Mouse (Mus musculus): ENCODE results near the gene Irgc1. TPM values are rescaled to one million over a fixed set of nuclear protein-coding genes. Genes with fewer than 3 reads are reported as not detected.
"Not testable (repeated sequence)": the region's sequence is repeated elsewhere in the genome, so short reads cannot be mapped to it uniquely, and the experiment has no call there.

The Irgc1 gene
- polyA plus RNA-seq, 1 experiment from 2014 or later = not detected

DNA sequence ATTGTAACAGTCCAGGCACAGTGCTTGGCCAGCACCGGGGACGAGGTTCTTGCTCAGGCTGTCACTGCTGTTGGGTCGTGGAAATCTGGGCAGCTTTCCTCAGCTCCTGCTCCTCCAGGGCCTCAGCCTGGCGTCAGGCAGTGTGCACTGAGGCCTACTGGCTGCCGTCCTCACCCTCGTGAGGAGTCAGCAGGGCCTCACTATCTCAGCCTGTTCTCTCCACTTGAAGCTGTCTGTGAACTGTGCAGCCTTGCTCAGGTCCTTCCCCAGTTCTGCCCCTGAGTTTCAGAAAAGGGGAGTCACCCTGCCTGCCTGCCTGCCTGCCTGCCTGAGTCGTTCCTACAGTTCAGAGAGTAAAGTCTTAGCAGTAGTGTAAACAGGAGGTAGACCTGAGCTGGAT is 36.8 kb downstream of the Irgc1 start:
- H3K27me3 ChIP-seq = no peaks in the 10 kb centered on the region
- H3K27ac ChIP-seq = no peak overlapping the region
- H3K9ac ChIP-seq (replicated peaks) = no peak overlapping the region
- 79% methylated on average over 7 of the region's 7 CpGs for WGBS
- H3K4me1 ChIP-seq (replicated peaks) = peaks cover 10% of the 10 kb centered on the region
- H3K36me3 ChIP-seq = peaks cover 33% of the 10 kb centered on the region; the same call in 1 of the 2 replicates
- ATAC-seq (ENCODE audit: insufficient number of reproducible peaks, insufficient read depth, low FRiP score, low TSS enrichment, low read depth) = no peak
- H3K9me3 ChIP-seq = no peaks in the 10 kb centered on the region
- H3K4me2 ChIP-seq = no peak overlapping the region
- no peak overlapping the region for H3K4me3 ChIP-seq (replicated peaks)

DNA sequence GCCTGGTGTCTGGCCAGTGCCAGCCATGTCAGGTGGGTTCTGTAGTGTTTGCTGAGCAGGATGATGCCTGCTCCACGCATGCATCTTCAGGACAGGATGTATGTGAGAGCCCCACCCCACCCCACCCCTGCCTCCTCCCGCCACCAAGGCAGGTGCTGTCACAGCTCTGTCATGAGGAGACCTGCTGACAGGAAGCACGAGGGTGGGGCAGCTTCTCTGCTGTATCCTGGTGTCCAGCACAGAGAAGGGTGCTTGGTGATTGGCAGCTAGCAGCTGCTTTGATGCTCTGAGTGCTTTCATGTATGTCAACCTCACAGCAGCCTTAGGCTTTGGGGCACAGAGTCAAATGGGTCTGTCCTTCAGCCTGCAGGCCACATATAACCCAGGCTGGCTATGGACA is 38.5 kb downstream of the Irgc1 start:
- peaks cover 38% of the 10 kb centered on the region for H3K36me3 ChIP-seq
- 86% methylated on average over 3 of the region's 3 CpGs for WGBS
- peaks cover 10% of the 10 kb centered on the region for H3K4me1 ChIP-seq (replicated peaks)
- H3K4me3 ChIP-seq (replicated peaks) = no peak overlapping the region
- H3K9ac ChIP-seq (replicated peaks) = no peak overlapping the region
- H3K27ac ChIP-seq = no peak overlapping the region
- ATAC-seq (ENCODE audit: insufficient number of reproducible peaks, insufficient read depth, low FRiP score, low TSS enrichment, low read depth) = no peak
- H3K9me3 ChIP-seq = no peaks in the 10 kb centered on the region
- H3K4me2 ChIP-seq = no peak overlapping the region
- no peaks in the 10 kb centered on the region for H3K27me3 ChIP-seq

DNA sequence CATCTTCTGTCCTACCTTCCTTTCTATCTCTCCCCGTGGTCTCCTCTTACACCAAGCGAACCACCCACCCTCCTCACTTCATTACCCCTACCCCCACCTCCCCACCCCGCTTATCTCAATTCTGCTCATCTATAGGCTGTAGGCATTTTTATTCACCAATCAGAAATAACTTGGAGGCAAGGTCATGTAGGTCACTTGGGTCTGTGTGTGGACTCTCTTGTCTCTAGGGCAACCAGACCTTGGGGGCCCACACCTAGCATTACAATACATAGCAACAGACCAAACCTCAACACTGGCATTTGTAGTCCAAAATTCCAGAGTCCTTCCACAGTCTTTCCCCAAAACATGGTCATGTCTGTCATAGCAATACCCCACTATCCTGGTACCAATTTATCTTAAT is 41.3 kb downstream of the Irgc1 start:
- Histone ChIP-seq H3K4me1 (replicated peaks) (peaks cover 16% of the 10 kb centered on the region), H3K4me3 (replicated peaks) (no peak overlapping the region), H3K36me3 (peaks cover 45% of the 10 kb centered on the region), H3K9me3 (no peaks in the 10 kb centered on the region), H3K27ac (no peak overlapping the region), H3K4me2 (no peak overlapping the region), H3K9ac (replicated peaks) (no peak overlapping the region), H3K27me3 (no peaks in the 10 kb centered on the region)
- WGBS = 85% methylated on average over 3 of the region's 3 CpGs
- no peak for ATAC-seq (ENCODE audit: insufficient number of reproducible peaks, insufficient read depth, low FRiP score, low TSS enrichment, low read depth)

DNA sequence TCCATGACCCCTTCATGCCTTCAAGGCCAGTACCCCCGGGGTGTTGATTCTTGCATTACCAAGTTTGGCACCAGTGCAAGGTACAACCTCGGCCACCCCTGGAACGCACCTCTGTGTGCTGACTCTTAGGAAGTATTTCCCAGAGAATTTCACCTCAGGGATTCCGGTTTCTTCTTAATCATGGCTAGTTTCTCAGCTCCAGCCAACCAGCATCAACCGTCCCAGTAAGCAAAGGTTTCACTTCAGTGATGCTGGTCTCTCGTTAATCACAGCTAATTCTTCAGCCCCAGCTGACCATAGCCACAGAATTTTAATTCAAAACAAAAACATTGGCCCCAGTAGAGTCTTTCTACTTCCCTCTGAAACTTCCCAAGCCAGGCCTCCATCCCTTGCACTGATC is 42.0 kb downstream of the Irgc1 start:
- Histone ChIP-seq H3K4me2 (no peak overlapping the region), H3K36me3 (peaks cover 49% of the 10 kb centered on the region), H3K4me1 (replicated peaks) (peaks cover 18% of the 10 kb centered on the region), H3K4me3 (replicated peaks) (no peak overlapping the region), H3K27me3 (no peaks in the 10 kb centered on the region), H3K27ac (no peak overlapping the region), H3K9ac (replicated peaks) (no peak overlapping the region), H3K9me3 (no peaks in the 10 kb centered on the region)
- 88% methylated on average over 6 of the region's 6 CpGs for WGBS
- no peak for ATAC-seq (ENCODE audit: insufficient number of reproducible peaks, insufficient read depth, low FRiP score, low TSS enrichment, low read depth)

DNA sequence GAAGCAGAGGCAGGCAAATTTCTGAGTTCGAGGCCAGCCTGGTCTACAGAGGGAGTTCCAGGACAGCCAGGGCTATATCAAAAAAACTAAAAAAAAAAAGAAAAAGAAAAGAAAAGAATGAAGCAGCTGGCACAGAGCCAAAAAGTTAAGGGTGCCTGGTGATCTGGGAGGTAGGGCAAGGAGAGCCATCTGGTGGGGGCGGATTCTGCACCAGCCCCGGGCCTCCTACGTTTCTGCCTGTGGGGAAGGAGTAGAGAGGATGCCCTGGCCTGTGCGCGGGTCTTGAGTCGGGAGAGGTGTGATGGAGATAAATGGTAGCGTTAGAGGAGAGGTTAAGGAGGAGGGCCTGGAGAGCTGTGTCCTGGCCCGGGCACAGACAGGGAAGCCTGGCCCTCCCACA is 43.9 kb downstream of the Irgc1 start:
- no peak overlapping the region for H3K4me2 ChIP-seq
- peaks cover 18% of the 10 kb centered on the region for H3K4me1 ChIP-seq (replicated peaks)
- 85% methylated on average over 9 of the region's 9 CpGs for WGBS
- H3K27ac ChIP-seq = no peak overlapping the region
- no peak overlapping the region for H3K4me3 ChIP-seq (replicated peaks)
- H3K36me3 ChIP-seq = peaks cover 61% of the 10 kb centered on the region
- no peak overlapping the region for H3K9ac ChIP-seq (replicated peaks)
- no peak for ATAC-seq (ENCODE audit: insufficient number of reproducible peaks, insufficient read depth, low FRiP score, low TSS enrichment, low read depth)
- no peaks in the 10 kb centered on the region for H3K9me3 ChIP-seq
- H3K27me3 ChIP-seq = no peaks in the 10 kb centered on the region

DNA sequence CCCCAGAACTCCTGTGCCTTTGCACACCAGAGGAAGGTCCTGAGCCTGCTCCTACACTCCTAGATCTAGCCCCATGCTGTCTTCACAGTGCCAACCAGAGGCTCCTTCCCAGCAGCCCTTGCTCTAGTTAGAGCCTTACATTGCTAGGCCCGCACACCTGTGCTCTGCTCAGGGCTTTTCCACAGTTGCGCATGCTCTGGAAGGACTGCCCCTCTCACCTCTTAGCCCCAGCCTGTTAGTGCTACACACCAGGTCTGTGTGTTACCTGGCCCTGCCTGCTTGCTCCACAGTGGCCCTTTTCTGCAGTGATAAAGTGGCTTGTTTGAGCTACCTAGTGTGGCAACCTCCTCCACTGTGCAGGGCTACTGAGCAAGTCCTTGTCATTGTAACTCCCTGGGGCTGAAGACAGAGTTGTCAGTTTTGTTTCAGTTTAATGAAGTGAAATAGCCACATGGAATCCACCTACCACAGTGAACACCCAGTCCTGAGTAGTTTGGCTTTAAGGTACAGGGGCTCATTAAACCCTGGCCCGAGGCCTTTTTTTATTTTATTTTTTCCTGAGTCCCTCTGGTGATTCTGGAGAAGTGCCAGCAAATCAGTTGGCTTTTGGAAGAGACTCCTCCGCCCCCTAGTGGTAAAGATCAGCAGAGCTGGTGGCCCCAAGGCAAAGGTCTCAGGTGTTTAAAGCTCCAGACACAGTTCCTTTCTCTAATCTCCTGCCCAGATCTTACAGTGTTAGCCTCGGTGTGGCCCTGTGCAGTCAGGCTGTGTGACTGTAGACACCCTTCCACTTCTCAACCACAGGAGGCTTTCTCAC is 45.4 kb downstream of the Irgc1 start:
- no peaks in the 10 kb centered on the region for H3K27me3 ChIP-seq
- peaks cover 18% of the 10 kb centered on the region for H3K4me1 ChIP-seq (replicated peaks)
- no peak overlapping the region for H3K4me2 ChIP-seq
- H3K4me3 ChIP-seq (replicated peaks) = no peak overlapping the region
- peak overlapping the region; percentile 76 for H3K27ac ChIP-seq
- 0 out of 2 replicates have a peak, but pooled peaks cover 6% of the 10 kb centered on the region for H3K9me3 ChIP-seq
- peaks cover 62% of the 10 kb centered on the region for H3K36me3 ChIP-seq
- ATAC-seq (ENCODE audit: insufficient number of reproducible peaks, insufficient read depth, low FRiP score, low TSS enrichment, low read depth) = peak; percentile 66
- H3K9ac ChIP-seq (replicated peaks) = 0 out of 2 replicates have a peak overlapping the region, but pooled peaks have one; percentile 18
- WGBS = 38% methylated on average over 5 of the region's 5 CpGs

DNA sequence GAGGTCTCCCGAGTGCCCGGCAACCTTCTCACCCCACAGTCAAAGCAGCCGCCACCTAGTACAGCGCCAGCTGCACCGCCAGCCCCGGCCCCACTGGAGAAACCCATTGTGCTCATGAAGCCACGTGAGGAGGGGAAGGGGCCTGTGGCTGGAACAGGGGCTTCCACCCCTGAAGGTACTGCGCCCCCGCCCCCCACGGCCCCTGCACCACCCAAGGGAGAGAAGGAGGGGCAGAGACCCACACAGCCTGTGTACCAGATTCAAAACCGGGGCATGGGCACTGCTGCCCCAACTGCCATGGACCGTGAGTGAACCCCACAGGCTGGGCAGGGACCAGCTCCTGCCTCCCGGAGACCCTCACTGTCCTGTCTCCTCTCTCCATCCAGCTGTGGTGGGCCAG is 46.4 kb downstream of the Irgc1 start:
- Histone ChIP-seq H3K4me2 (no peak overlapping the region), H3K4me3 (replicated peaks) (no peak overlapping the region), H3K4me1 (replicated peaks) (peaks cover 18% of the 10 kb centered on the region), H3K27me3 (no peaks in the 10 kb centered on the region), H3K9ac (replicated peaks) (no peak overlapping the region), H3K9me3 (0 out of 2 replicates have a peak, but pooled peaks cover 6% of the 10 kb centered on the region), H3K36me3 (peaks cover 62% of the 10 kb centered on the region), H3K27ac (peak overlapping the region; percentile 76; the same call in 1 of the 2 replicates)
- WGBS = 90% methylated on average over 13 of the region's 13 CpGs
- ATAC-seq (ENCODE audit: insufficient number of reproducible peaks, insufficient read depth, low FRiP score, low TSS enrichment, low read depth) = no peak

DNA sequence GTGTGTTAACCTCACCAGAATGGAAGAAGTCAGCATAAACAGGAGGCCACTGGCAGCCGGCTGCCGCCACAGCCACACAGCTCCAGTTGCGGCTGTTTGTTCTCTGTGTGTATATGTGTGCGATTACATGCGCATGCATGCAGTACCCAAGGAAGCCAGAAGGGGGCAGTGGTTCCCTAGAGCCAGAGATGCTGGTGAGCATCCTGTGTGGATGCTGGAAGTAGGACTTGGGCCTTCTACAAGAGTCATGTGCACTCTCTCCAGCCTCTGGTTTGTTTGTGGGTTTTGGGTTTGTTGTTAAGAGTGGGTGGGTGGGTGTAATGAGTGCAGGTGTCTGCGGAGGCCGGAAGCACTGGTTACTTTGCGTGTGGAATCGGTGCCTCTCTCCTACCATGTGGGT is 49.2 kb downstream of the Irgc1 start:
- no peak overlapping the region for H3K27ac ChIP-seq
- H3K4me2 ChIP-seq = no peak overlapping the region
- 96% methylated on average over 9 of the region's 9 CpGs for WGBS
- H3K27me3 ChIP-seq = no peaks in the 10 kb centered on the region
- H3K9ac ChIP-seq (replicated peaks) = no peak overlapping the region
- peaks cover 51% of the 10 kb centered on the region for H3K36me3 ChIP-seq
- H3K9me3 ChIP-seq = 0 out of 2 replicates have a peak, but pooled peaks cover 6% of the 10 kb centered on the region
- H3K4me1 ChIP-seq (replicated peaks) = peaks cover 18% of the 10 kb centered on the region
- ATAC-seq (ENCODE audit: insufficient number of reproducible peaks, insufficient read depth, low FRiP score, low TSS enrichment, low read depth) = no peak
- no peak overlapping the region for H3K4me3 ChIP-seq (replicated peaks)

DNA sequence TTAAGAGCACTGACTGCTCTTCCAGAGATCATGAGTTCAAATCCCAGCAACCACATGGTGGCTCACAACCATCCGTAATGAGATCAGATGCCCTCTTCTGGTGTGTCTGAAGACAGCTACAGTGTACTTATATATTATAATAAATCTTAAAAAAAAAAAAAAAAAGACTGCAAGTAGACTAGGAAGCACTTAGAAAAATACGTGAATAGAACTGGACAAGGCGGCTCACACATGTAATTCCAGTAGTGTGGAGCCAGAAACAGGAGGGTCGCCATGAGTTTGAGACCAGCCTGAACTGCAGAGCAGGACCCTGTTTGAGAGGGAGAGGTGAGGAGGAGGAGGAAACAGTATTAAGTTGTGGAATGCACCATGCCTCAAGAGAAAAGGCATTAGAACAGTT is 51.6 kb downstream of the Irgc1 start:
- not testable (repeated sequence) for H3K27ac ChIP-seq; ATAC-seq (ENCODE audit: insufficient number of reproducible peaks, insufficient read depth, low FRiP score, low TSS enrichment, low read depth); H3K9me3 ChIP-seq; H3K9ac ChIP-seq (replicated peaks); H3K27me3 ChIP-seq; H3K4me1 ChIP-seq (replicated peaks)
- Histone ChIP-seq H3K4me2 (peak overlapping the region; percentile 60), H3K4me3 (replicated peaks) (peak overlapping the region; percentile 63; the same call in 1 of the 2 replicates), H3K36me3 (peaks cover 33% of the 10 kb centered on the region)
- 94% methylated on average over 4 of the region's 4 CpGs for WGBS

DNA sequence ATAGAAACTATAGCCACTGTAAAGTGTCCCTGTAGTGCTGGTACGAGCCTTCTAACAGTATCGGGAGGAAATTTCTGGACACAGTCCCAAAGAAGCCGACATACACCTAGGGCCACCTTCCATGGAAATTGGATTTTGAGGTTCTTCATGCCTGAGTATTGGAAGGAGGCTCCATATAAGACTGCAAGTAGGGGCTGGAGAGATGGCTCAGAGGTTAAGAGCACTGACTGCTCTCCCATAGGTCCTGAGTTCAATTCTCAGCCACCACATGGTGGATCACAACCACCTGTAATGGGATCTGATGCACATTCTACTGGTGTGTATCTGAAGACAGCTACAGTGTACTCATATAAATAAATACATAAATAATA is 52.0 kb downstream of the Irgc1 start:
- Histone ChIP-seq H3K27me3 (no peaks in the 10 kb centered on the region), H3K4me1 (replicated peaks) (peaks cover 8% of the 10 kb centered on the region), H3K9ac (replicated peaks) (peak overlapping the region; percentile 52; the same call in 1 of the 2 replicates), H3K4me2 (peak overlapping the region; percentile 60), H3K9me3 (0 out of 2 replicates have a peak, but pooled peaks cover 6% of the 10 kb centered on the region), H3K4me3 (replicated peaks) (peak overlapping the region; percentile 63), H3K27ac (peak overlapping the region; percentile 97; the same call in 1 of the 2 replicates), H3K36me3 (peaks cover 29% of the 10 kb centered on the region)
- 22% methylated on average over 3 of the region's 3 CpGs for WGBS
- ATAC-seq (ENCODE audit: insufficient number of reproducible peaks, insufficient read depth, low FRiP score, low TSS enrichment, low read depth) = no peak

DNA sequence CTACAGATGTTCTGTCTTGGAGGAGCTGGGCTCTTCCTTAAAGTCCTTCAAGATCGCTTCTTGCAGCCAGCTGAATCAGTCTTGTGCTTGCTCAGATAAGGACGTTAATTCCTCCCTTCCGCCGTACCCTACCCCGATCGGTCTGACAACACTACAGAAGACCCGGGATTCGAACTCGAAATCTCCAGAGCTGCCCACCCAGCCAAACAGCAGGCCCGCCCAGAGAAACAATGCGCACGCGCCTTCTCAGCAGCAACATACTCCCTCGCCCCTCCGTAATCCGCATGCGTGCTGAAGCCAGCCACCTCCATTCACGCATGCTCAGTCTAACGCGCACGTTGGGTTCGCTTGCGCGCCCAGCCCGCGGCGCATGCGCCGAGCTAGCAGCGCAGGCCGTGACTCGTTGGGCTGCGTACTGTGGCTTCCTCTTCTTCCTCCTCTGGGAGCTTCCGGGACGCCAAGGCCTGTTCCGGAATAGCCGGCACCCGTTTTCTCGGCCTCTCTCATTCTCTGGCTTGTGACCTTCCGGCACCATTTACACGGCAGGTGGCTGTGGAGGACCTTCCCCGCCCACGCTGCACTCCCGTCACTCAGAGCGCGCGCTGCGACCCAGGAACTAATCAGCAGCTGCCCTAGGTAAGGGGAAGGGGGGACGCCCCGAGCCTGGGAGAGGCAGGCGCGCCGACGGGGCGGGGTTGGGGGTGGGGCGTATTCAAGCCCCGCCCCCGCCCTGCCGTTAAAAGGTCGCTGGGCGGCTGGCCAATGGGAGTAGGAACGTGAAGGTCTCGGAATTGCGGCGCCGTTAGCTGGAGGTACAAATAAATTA is 52.6 kb downstream of the Irgc1 start, which contains the start of gene Smg9:
Smg9 (plus strand) TSS at position 364 of the 826 bp plus-strand sequence.
- H3K4me1 ChIP-seq (replicated peaks) = peaks cover 14% of the 10 kb centered on the region
- peaks cover 23% of the 10 kb centered on the region for H3K36me3 ChIP-seq
- peak within 1 kb of the TSS; percentile 63 for H3K4me3 ChIP-seq (replicated peaks)
- 2% methylated on average over 66 of the region's 66 CpGs for WGBS
- H3K27ac ChIP-seq = peak within 1 kb of the TSS; percentile 97
- H3K27me3 ChIP-seq = no peaks in the 10 kb centered on the region
- ATAC-seq (ENCODE audit: insufficient number of reproducible peaks, insufficient read depth, low FRiP score, low TSS enrichment, low read depth) = peak; percentile 91
- H3K9me3 ChIP-seq = 0 out of 2 replicates have a peak, but pooled peaks cover 6% of the 10 kb centered on the region
- peak within 1 kb of the TSS; percentile 60 for H3K4me2 ChIP-seq
- peak within 1 kb of the TSS; percentile 52; the same call in 1 of the 2 replicates for H3K9ac ChIP-seq (replicated peaks)

All from limb, embryonic 12.5 days (tissue).